Mouse (Mus musculus) neural tube, embryonic 15.5 days (tissue): ENCODE measurements around the gene Upb1. TPM values are rescaled to one million over a fixed set of nuclear protein-coding genes. Genes with fewer than 3 reads are reported as not detected.
"Not testable (repeated sequence)": the region's sequence is repeated elsewhere in the genome, so short reads cannot be mapped to it uniquely, and the experiment has no call there.

ENCODE experiments used
- ATAC-seq: fragments of 200-750 bp; cut with Nextera tagmentation; 2 replicates; pipeline ENCODE4 v1.8.0; 2017; ENCODE audit warnings: mild to moderate bottlenecking, moderate TSS enrichment, moderate library complexity; ENCODE audit not compliant: low FRiP score
- H3K27ac ChIP-seq: fragments of 300-500 bp; sonication (generic); replicated peaks from 2 replicates; pipeline ENCODE4 v1.5.1; 2015; ENCODE audit warnings: mild to moderate bottlenecking, inconsistent platforms
- H3K27me3 ChIP-seq: fragments of 300-500 bp; sonication (generic); replicated peaks from 2 replicates; pipeline ENCODE4 v1.6.1; 2015; ENCODE audit warnings: inconsistent platforms
- H3K36me3 ChIP-seq: fragments of 300-500 bp; sonication (generic); 2 replicates; pipeline ENCODE4 v1.6.1; 2015; ENCODE audit warnings: inconsistent platforms
- H3K4me1 ChIP-seq: fragments of 300-500 bp; sonication (generic); 2 replicates; pipeline ENCODE4 v1.6.1; 2015; ENCODE audit warnings: inconsistent platforms
- H3K4me2 ChIP-seq: fragments of 300-500 bp; sonication (generic); 2 replicates; pipeline ENCODE4 v1.6.1; 2015; ENCODE audit warnings: inconsistent platforms, mild to moderate bottlenecking, moderate library complexity
- H3K4me3 ChIP-seq: fragments of 300-500 bp; sonication (generic); replicated peaks from 2 replicates; pipeline ENCODE4 v1.5.1; 2015; ENCODE audit warnings: mild to moderate bottlenecking, inconsistent platforms
- H3K9ac ChIP-seq: fragments of 300-500 bp; sonication (generic); replicated peaks from 2 replicates; pipeline ENCODE4 v1.6.1; 2015; ENCODE audit warnings: mild to moderate bottlenecking, inconsistent platforms
- H3K9me3 ChIP-seq: fragments of 300-500 bp; sonication (generic); replicated peaks from 2 replicates; pipeline ENCODE4 v1.6.1; 2016; ENCODE audit warnings: inconsistent platforms
- WGBS: fragments of 180-500 bp; shearing (Covaris S2); methylation state at CpG from one replicate; pipeline ENCODE4 v1.1.7; 2015; ENCODE audit warnings: mixed read lengths; 5-methylcytosine and 5-hydroxymethylcytosine counted together
- polyA plus RNA-seq: library from polyadenylated mRNA; unstranded; fragments of >200 nt; fragmentation: Nextera tagmentation; extraction: Ambion mirVana; gene quantifications from 2 replicates; pipeline ENCODE4 v1.2.1, GENCODE M21; 2015

Upb1 gene
- polyA plus RNA-seq, 1 experiment from 2014 or later, result 0.23 TPM

GRCm38 (mm10) chr10:75462728-75463127, 61.8 kb downstream of the Upb1 start:
- no peak overlapping the region for H3K4me2 ChIP-seq
- no peak overlapping the region for H3K27ac ChIP-seq
- no peaks in the 10 kb centered on the region for H3K9me3 ChIP-seq
- 82% methylated on average over 3 of the region's 3 CpGs for WGBS
- H3K27me3 ChIP-seq, result no peaks in the 10 kb centered on the region
- no peaks in the 10 kb centered on the region for H3K36me3 ChIP-seq
- no peak overlapping the region for H3K9ac ChIP-seq
- 0 out of 2 replicates have a peak, but pooled peaks cover 8% of the 10 kb centered on the region for H3K4me1 ChIP-seq
- H3K4me3 ChIP-seq, result no peak overlapping the region
- ATAC-seq, result no peak

GRCm38 (mm10) chr10:75465781-75466550, 65.1 kb downstream of the Upb1 start:
- Histone ChIP-seq H3K9me3 (no peaks in the 10 kb centered on the region), H3K4me1 (0 out of 2 replicates have a peak, but pooled peaks cover 8% of the 10 kb centered on the region), H3K4me2 (no peak overlapping the region), H3K36me3 (no peaks in the 10 kb centered on the region), H3K27me3 (no peaks in the 10 kb centered on the region), H3K9ac (no peak overlapping the region), H3K4me3 (no peak overlapping the region), H3K27ac (peak overlapping the region; percentile 4; the same call in 1 of the 2 replicates)
- no peak for ATAC-seq
- 66% methylated on average over 6 of the region's 6 CpGs for WGBS

- WGBS, result 75% methylated on average over 8 of the region's 8 CpGs
- Histone ChIP-seq H3K4me1 (no peaks in the 10 kb centered on the region; the same call in 1 of the 2 replicates), H3K4me3 (no peak overlapping the region)
Measured at GRCm38 (mm10) chr10:75473411-75473810, 72.5 kb downstream of the Upb1 start.

GRCm38 (mm10) chr10:75474571-75474970, 73.7 kb downstream of the Upb1 start:
- WGBS, result 31% methylated on average over 5 of the region's 5 CpGs
- Histone ChIP-seq H3K4me1 (no peaks in the 10 kb centered on the region; the same call in 1 of the 2 replicates), H3K9ac (no peak overlapping the region), H3K4me3 (no peak overlapping the region), H3K9me3 (no peaks in the 10 kb centered on the region), H3K4me2 (no peak overlapping the region), H3K27me3 (no peaks in the 10 kb centered on the region), H3K36me3 (no peaks in the 10 kb centered on the region), H3K27ac (no peak overlapping the region)
- no peak for ATAC-seq

More at GRCm38 (mm10) chr10:75473411-75473810, 72.5 kb downstream of the Upb1 start:
- no peaks in the 10 kb centered on the region for H3K27me3 ChIP-seq
- H3K36me3 ChIP-seq, result no peaks in the 10 kb centered on the region
- no peak overlapping the region for H3K4me2 ChIP-seq
- ATAC-seq, result no peak
- no peaks in the 10 kb centered on the region for H3K9me3 ChIP-seq
- no peak overlapping the region for H3K9ac ChIP-seq
- no peak overlapping the region for H3K27ac ChIP-seq

GRCm38 (mm10) chr10:75475139-75475850, 74.4 kb downstream of the Upb1 start:
- not testable (repeated sequence) for H3K27me3 ChIP-seq, H3K9ac ChIP-seq, ATAC-seq, H3K4me2 ChIP-seq, H3K4me1 ChIP-seq, H3K4me3 ChIP-seq, H3K36me3 ChIP-seq, H3K9me3 ChIP-seq, H3K27ac ChIP-seq
- WGBS, result 49% methylated on average over 5 of the region's 6 CpGs

- ATAC-seq, result no peak
- no peaks in the 10 kb centered on the region for H3K9me3 ChIP-seq
Measured at GRCm38 (mm10) chr10:75477034-75477433, 76.1 kb downstream of the Upb1 start.

GRCm38 (mm10) chr10:75479955-75480354, 79.0 kb downstream of the Upb1 start:
- no peaks in the 10 kb centered on the region; the same call in 1 of the 2 replicates for H3K4me1 ChIP-seq
- no peaks in the 10 kb centered on the region for H3K9me3 ChIP-seq
- no peaks in the 10 kb centered on the region for H3K27me3 ChIP-seq
- no peak overlapping the region for H3K4me2 ChIP-seq
- no peaks in the 10 kb centered on the region for H3K36me3 ChIP-seq
- ATAC-seq, result no peak
- 86% methylated on average over 2 of the region's 2 CpGs for WGBS
- no peak overlapping the region for H3K9ac ChIP-seq
- H3K27ac ChIP-seq, result no peak overlapping the region
- H3K4me3 ChIP-seq, result no peak overlapping the region

More at GRCm38 (mm10) chr10:75477034-75477433, 76.1 kb downstream of the Upb1 start:
- Histone ChIP-seq H3K27me3 (no peaks in the 10 kb centered on the region), H3K4me2 (no peak overlapping the region), H3K27ac (no peak overlapping the region), H3K36me3 (no peaks in the 10 kb centered on the region), H3K9ac (no peak overlapping the region), H3K4me1 (no peaks in the 10 kb centered on the region; the same call in 1 of the 2 replicates), H3K4me3 (no peak overlapping the region)
- 69% methylated on average over 9 of the region's 9 CpGs for WGBS

GRCm38 (mm10) chr10:75481703-75482102, 80.8 kb downstream of the Upb1 start:
- Histone ChIP-seq H3K4me3 (no peak overlapping the region), H3K4me1 (no peaks in the 10 kb centered on the region; the same call in 1 of the 2 replicates), H3K9ac (no peak overlapping the region), H3K36me3 (no peaks in the 10 kb centered on the region), H3K4me2 (no peak overlapping the region), H3K27me3 (no peaks in the 10 kb centered on the region), H3K27ac (no peak overlapping the region), H3K9me3 (no peaks in the 10 kb centered on the region)
- ATAC-seq, result no peak
- WGBS, result 90% methylated on average over 4 of the region's 4 CpGs

- Histone ChIP-seq H3K4me2 (no peak overlapping the region), H3K4me1 (no peaks in the 10 kb centered on the region; the same call in 1 of the 2 replicates), H3K36me3 (no peaks in the 10 kb centered on the region), H3K4me3 (no peak overlapping the region), H3K9ac (no peak overlapping the region), H3K9me3 (no peaks in the 10 kb centered on the region), H3K27ac (no peak overlapping the region), H3K27me3 (no peaks in the 10 kb centered on the region)
- no peak for ATAC-seq
- WGBS, result 88% methylated on average over 5 of the region's 5 CpGs
Measured at GRCm38 (mm10) chr10:75482271-75482670, 81.4 kb downstream of the Upb1 start.

- Histone ChIP-seq H3K4me3 (no peak overlapping the region), H3K36me3 (no peaks in the 10 kb centered on the region), H3K27me3 (no peaks in the 10 kb centered on the region), H3K27ac (no peak overlapping the region), H3K9ac (no peak overlapping the region), H3K4me1 (no peaks in the 10 kb centered on the region; the same call in 1 of the 2 replicates), H3K9me3 (no peaks in the 10 kb centered on the region), H3K4me2 (no peak overlapping the region)
- 87% methylated on average over 11 of the region's 11 CpGs for WGBS
- no peak for ATAC-seq
Measured at GRCm38 (mm10) chr10:75482919-75483483, 82.1 kb downstream of the Upb1 start.

- H3K4me1 ChIP-seq, result no peaks in the 10 kb centered on the region; the same call in 1 of the 2 replicates
- no peak overlapping the region for H3K27ac ChIP-seq
- no peak overlapping the region for H3K4me2 ChIP-seq
- H3K4me3 ChIP-seq, result no peak overlapping the region
- H3K9ac ChIP-seq, result no peak overlapping the region
- no peaks in the 10 kb centered on the region for H3K27me3 ChIP-seq
- WGBS, result 92% methylated on average over 6 of the region's 6 CpGs
- H3K36me3 ChIP-seq, result no peaks in the 10 kb centered on the region
- ATAC-seq, result no peak
- H3K9me3 ChIP-seq, result no peaks in the 10 kb centered on the region
Measured at GRCm38 (mm10) chr10:75484066-75484465, 83.2 kb downstream of the Upb1 start.
